Mouse (Mus musculus): ENCODE results near the gene Stim2. TPM values are rescaled to one million over a fixed set of nuclear protein-coding genes. Genes with fewer than 3 reads are reported as not detected.

The Stim2 gene
- total RNA-seq (2012; rRNA removed) (12.3 and 16.8 TPM in 2 replicates), total RNA-seq (2014; rRNA removed) (21.5 and 22.8 TPM in 2 replicates), polyA plus RNA-seq (2012; ENCODE audit: insufficient read length, low read depth) (12.3 and 18.2 TPM in 2 replicates)

GRCm38 (mm10) chr5:53998146-53998742 lies at the start of gene Stim2:
Stim2 (plus strand) TSS chr5:53998499.
- peak within 1 kb of the TSS; percentile 47 for H3K27ac ChIP-seq (ENCODE audit: insufficient read depth, low read depth)
- peak; percentile 87 for DNase-seq (ENCODE audit: extremely low read depth)
- peak within 1 kb of the TSS; percentile 67 for H3K4me2 ChIP-seq (ENCODE audit: insufficient read depth, low read depth, poor library complexity, severe bottlenecking)

DNA sequence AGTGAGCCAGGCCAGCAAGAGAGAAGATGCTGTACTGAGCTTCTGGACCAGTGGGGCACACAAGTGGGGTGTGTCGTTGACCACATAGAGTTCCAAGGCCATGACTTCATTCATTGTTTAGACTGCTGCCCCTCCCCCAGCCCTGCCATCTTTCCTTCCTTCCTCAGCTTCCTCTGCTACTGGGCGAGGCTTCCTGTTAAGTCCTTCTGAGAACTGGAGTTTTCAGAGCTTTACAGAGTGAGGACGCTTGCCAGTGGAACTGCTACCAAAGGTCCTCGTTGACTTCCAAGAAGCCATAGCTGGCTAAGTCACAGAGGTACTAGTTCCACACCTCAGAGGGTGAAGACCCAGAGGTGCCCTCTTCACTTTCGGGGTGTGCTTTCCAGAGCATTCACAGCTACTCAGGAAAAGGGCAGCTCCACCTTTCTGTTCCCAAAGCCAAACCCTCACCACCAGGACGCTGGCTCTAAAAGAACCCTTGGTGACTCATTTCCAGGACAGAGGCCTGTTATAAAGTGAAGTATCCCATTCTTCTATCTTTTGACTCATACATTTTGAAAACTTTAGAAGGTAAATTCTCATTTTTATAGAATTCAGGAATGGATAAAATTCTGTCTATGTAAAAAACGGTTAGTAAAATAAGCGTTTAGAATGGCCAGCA lies 49.6 kb upstream of the Stim2 start:
- H3K27me3 ChIP-seq (replicated peaks), result no peaks in the 10 kb centered on the region
- dilution Hi-C loops (cut with MboI; ENCODE audit: extremely low pct_ligation_motif_present, extremely low pct_unique_long_range_greater_than_20kb, low sequenced_read_pairs), result no loop called here
- H3K79me2 ChIP-seq (replicated peaks; ENCODE audit: control insufficient read depth, extremely low read depth, insufficient read depth, poor library complexity, severe bottlenecking), result no peaks in the 10 kb centered on the region
- no peaks in the 10 kb centered on the region for H3K9me3 ChIP-seq (replicated peaks; ENCODE audit: low read length)
- peaks cover 0 to 2% of the 10 kb centered on the region in 2 experiments; a peak in 1 of 4 replicates for H3K4me1 ChIP-seq (ENCODE audit: control insufficient read depth in 1 of 2, insufficient read depth in 2 of 2)
- TF ChIP-seq TCF12 (IDR thresholded peaks at IDR 0.05; ENCODE audit: low read depth, low read length), result no peak
- no peak for TF ChIP-seq IRF4 (IDR thresholded peaks at IDR 0.05; ENCODE audit: low read depth, low read length)
- TF ChIP-seq POLR2AphosphoS2 (IDR thresholded peaks at IDR 0.05; ENCODE audit: low read depth, low read length), result no peak
- TF ChIP-seq POLR2A (IDR thresholded peaks at IDR 0.05; ENCODE audit: low read depth, low read length), result no peak
- no peak for TF ChIP-seq MXI1 (IDR thresholded peaks at IDR 0.05; ENCODE audit: low read depth, low read length)
- TF ChIP-seq MYC (IDR thresholded peaks at IDR 0.05; ENCODE audit: low read depth, low read length), result no peak
- no peak for TF ChIP-seq BHLHE40 (IDR thresholded peaks at IDR 0.05; ENCODE audit: low read depth, low read length)
- no peak for TF ChIP-seq PAX5 (IDR thresholded peaks at IDR 0.05; ENCODE audit: low read length)
- TF ChIP-seq USF2 (conservative IDR thresholded peaks at IDR 0.05; ENCODE audit: low read depth, low read length), result no peak
- no peak for TF ChIP-seq EP300 (IDR thresholded peaks at IDR 0.05; ENCODE audit: low read length)
- no peak for TF ChIP-seq CHD2 (IDR thresholded peaks at IDR 0.05; ENCODE audit: low read length)
- no peak for TF ChIP-seq CHD1 (IDR thresholded peaks at IDR 0.05; ENCODE audit: low read depth, low read length)
- no peak for TF ChIP-seq NELFE (IDR thresholded peaks at IDR 0.05; ENCODE audit: low read depth, low read length)
- TF ChIP-seq NRF1 (IDR thresholded peaks at IDR 0.05; ENCODE audit: low read depth, low read length), result no peak
- no peak for TF ChIP-seq MEF2A (IDR thresholded peaks at IDR 0.05; ENCODE audit: borderline replicate concordance, low read depth, low read length)
- in situ Hi-C loops (cut with MboI; ENCODE audit: low pct_ligation_motif_present, low pct_unique_long_range_greater_than_20kb, low sequenced_read_pairs), result no loop called here
- H3K9ac ChIP-seq (ENCODE audit: insufficient read depth, low read depth), result no peak overlapping the region
- H3K4me3 ChIP-seq (replicated peaks in 1 of 3; ENCODE audit: low read depth in 2 of 3, low read length in 2 of 3, poor library complexity in 1 of 3), result no peak overlapping the region
- DNase-seq (ENCODE audit: extremely low read depth), result no peak
- H3K36me3 ChIP-seq (replicated peaks in 1 of 2; ENCODE audit: control insufficient read depth in 1 of 2, insufficient read depth in 1 of 2, low read length in 1 of 2), result no peaks in the 10 kb centered on the region
- no peak overlapping the region for H3K4me2 ChIP-seq (ENCODE audit: insufficient read depth, low read depth, poor library complexity, severe bottlenecking)
- H3K27ac ChIP-seq (ENCODE audit: insufficient read depth, low read depth), result no peak overlapping the region

More at GRCm38 (mm10) chr5:53998146-53998742, at the start of gene Stim2:
- H3K4me1 ChIP-seq (ENCODE audit: control insufficient read depth in 1 of 2, insufficient read depth in 2 of 2), result peaks cover 9 to 45% of the 10 kb centered on the region in 2 experiments
- H3K9ac ChIP-seq (ENCODE audit: insufficient read depth, low read depth), result peak within 1 kb of the TSS; percentile 74
- H3K4me3 ChIP-seq (replicated peaks in 1 of 3; ENCODE audit: low read depth in 2 of 3, low read length in 2 of 3, poor library complexity in 1 of 3), result peak within 1 kb of the TSS; percentile 81 to 90 (median 89)
- no peaks in the 10 kb centered on the region for H3K36me3 ChIP-seq (replicated peaks in 1 of 2; ENCODE audit: control insufficient read depth in 1 of 2, insufficient read depth in 1 of 2, low read length in 1 of 2)
- dilution Hi-C loops (cut with MboI; ENCODE audit: extremely low pct_ligation_motif_present, extremely low pct_unique_long_range_greater_than_20kb, low sequenced_read_pairs) (no loop called here), in situ Hi-C loops (cut with MboI; ENCODE audit: low pct_ligation_motif_present, low pct_unique_long_range_greater_than_20kb, low sequenced_read_pairs) (loop anchor here (5.0 kb wide), 1 partner anchor 104 kb away; no protein-coding TSS in a partner anchor)
- H3K79me2 ChIP-seq (replicated peaks; ENCODE audit: control insufficient read depth, extremely low read depth, insufficient read depth, poor library complexity, severe bottlenecking), result peaks cover 13% of the 10 kb centered on the region; the same call in 1 of the 2 replicates
- H3K27me3 ChIP-seq (replicated peaks), result no peaks in the 10 kb centered on the region
- H3K9me3 ChIP-seq (replicated peaks; ENCODE audit: low read length), result no peaks in the 10 kb centered on the region
- no peak; the same call in 1 of the 2 replicates for TF ChIP-seq POLR2AphosphoS2 (IDR thresholded peaks at IDR 0.05; ENCODE audit: low read depth, low read length)
- no peak for TF ChIP-seq IRF4 (IDR thresholded peaks at IDR 0.05; ENCODE audit: low read depth, low read length)
- no peak for TF ChIP-seq MEF2A (IDR thresholded peaks at IDR 0.05; ENCODE audit: borderline replicate concordance, low read depth, low read length)
- peak; percentile 42; the same call in 1 of the 2 replicates for TF ChIP-seq MXI1 (IDR thresholded peaks at IDR 0.05; ENCODE audit: low read depth, low read length)
- no peak for TF ChIP-seq RCOR1 (conservative IDR thresholded peaks at IDR 0.05; ENCODE audit: low read depth, low read length)
- TF ChIP-seq MAX (IDR thresholded peaks at IDR 0.05; ENCODE audit: low read length), result peak; percentile 60; the same call in 1 of the 2 replicates
- no peak for TF ChIP-seq EP300 (IDR thresholded peaks at IDR 0.05; ENCODE audit: low read length)
- no peak for TF ChIP-seq SMC3 (IDR thresholded peaks at IDR 0.05; ENCODE audit: low read depth, low read length)
- TF ChIP-seq UBTF (IDR thresholded peaks at IDR 0.05; ENCODE audit: low read depth, low read length), result no peak; the same call in 1 of the 2 replicates
- peak; percentile 50; the same call in 1 of the 2 replicates for TF ChIP-seq ZMIZ1 (IDR thresholded peaks at IDR 0.05; ENCODE audit: low read depth, low read length)
- TF ChIP-seq BHLHE40 (IDR thresholded peaks at IDR 0.05; ENCODE audit: low read depth, low read length), result no peak
- TF ChIP-seq MAFK (IDR thresholded peaks at IDR 0.05; ENCODE audit: insufficient replicate concordance, low read length), result no peak
- no peak for TF ChIP-seq RAD21 (IDR thresholded peaks at IDR 0.05; ENCODE audit: low read depth, low read length)
- TF ChIP-seq CHD2 (IDR thresholded peaks at IDR 0.05; ENCODE audit: low read length), result no peak
- no peak for TF ChIP-seq JUND (conservative IDR thresholded peaks at IDR 0.05; ENCODE audit: low read depth, low read length)
- peak; percentile 58; the same call in 1 of the 2 replicates for TF ChIP-seq MAZ (IDR thresholded peaks at IDR 0.05; ENCODE audit: low read depth, low read length)
- TF ChIP-seq JUN (IDR thresholded peaks at IDR 0.05; ENCODE audit: insufficient read depth, low read depth, low read length), result no peak
- 0 out of 2 replicates have a peak, but pooled peaks have one; percentile 21 for TF ChIP-seq ELF1 (IDR thresholded peaks at IDR 0.05; ENCODE audit: low read depth, low read length)
- no peak for TF ChIP-seq KAT2A (IDR thresholded peaks at IDR 0.05; ENCODE audit: insufficient replicate concordance, low read length)
- peak; percentile 95 for TF ChIP-seq NRF1 (IDR thresholded peaks at IDR 0.05; ENCODE audit: low read depth, low read length)
- TF ChIP-seq ZKSCAN1 (IDR thresholded peaks at IDR 0.05; ENCODE audit: borderline replicate concordance, low read depth, low read length), result no peak
- no peak for TF ChIP-seq USF2 (conservative IDR thresholded peaks at IDR 0.05; ENCODE audit: low read depth, low read length)
- no peak for TF ChIP-seq PAX5 (IDR thresholded peaks at IDR 0.05; ENCODE audit: low read length)
- no peak for TF ChIP-seq USF1 (IDR thresholded peaks at IDR 0.05; ENCODE audit: low read depth, low read length)
- peak; percentile 82 for TF ChIP-seq TCF12 (IDR thresholded peaks at IDR 0.05; ENCODE audit: low read depth, low read length)
- no peak for TF ChIP-seq ETS1 (conservative IDR thresholded peaks at IDR 0.05; ENCODE audit: low read depth, low read length)
- peak; percentile 79 for TF ChIP-seq ZNF384 (IDR thresholded peaks at IDR 0.05; ENCODE audit: low read depth, low read length)
- peak; percentile 94 for TF ChIP-seq POLR2A (IDR thresholded peaks at IDR 0.05; ENCODE audit: low read depth, low read length)
- no peak for TF ChIP-seq ZC3H11A (IDR thresholded peaks at IDR 0.05; ENCODE audit: low read depth, low read length)
- TF ChIP-seq E2F4 (IDR thresholded peaks at IDR 0.05; ENCODE audit: insufficient replicate concordance, low read depth, low read length), result no peak
- no peak for TF ChIP-seq MYC (IDR thresholded peaks at IDR 0.05; ENCODE audit: low read depth, low read length)
- peak; percentile 81 for TF ChIP-seq NELFE (IDR thresholded peaks at IDR 0.05; ENCODE audit: low read depth, low read length)
- TF ChIP-seq CHD1 (IDR thresholded peaks at IDR 0.05; ENCODE audit: low read depth, low read length), result no peak
- no peak for TF ChIP-seq CTCF (conservative IDR thresholded peaks at IDR 0.05 in 1 of 2, IDR thresholded peaks at IDR 0.05 in 1 of 2; ENCODE audit: low read depth in 2 of 2, low read length in 2 of 2)
- TF ChIP-seq TBP (conservative IDR thresholded peaks at IDR 0.05; ENCODE audit: low read depth, low read length), result no peak
- peak; percentile 41; the same call in 1 of the 2 replicates for TF ChIP-seq HCFC1 (IDR thresholded peaks at IDR 0.05; ENCODE audit: low read depth, low read length)
- peak; percentile 24; the same call in 1 of the 2 replicates for TF ChIP-seq SIN3A (IDR thresholded peaks at IDR 0.05; ENCODE audit: low read length)
- no peak for TF ChIP-seq GABPA (IDR thresholded peaks at IDR 0.05; ENCODE audit: insufficient replicate concordance, low read depth, low read length)

Data from CH12.LX (cell line).